In genomic region chr15:12577054-12577696, GRCm38 (mm10) we compare ENCODE assay signal across 9 mouse cellular contexts.
DNase-seq lines count a peak whose midpoint lies in the region; ATAC-seq and TF ChIP-seq lines count a peak whose summit lies in the region.
"Had no signal": no experiment of that assay in that cellular context is flagged by ENCODE, and none has a peak within 500 bp of the region (broad histone marks: within the 10 kb centered on the region; RNA-seq: fewer than 3 reads in every experiment).

No protein-coding gene starts in this region.

- peak; percentile 83 for ATAC-seq in hindbrain, postnatal 0 days

- no peaks in the 10 kb centered on the region for H3K9me3 ChIP-seq in hindbrain, postnatal 0 days (ENCODE audit: low read length)

- H3K27me3 ChIP-seq in hindbrain, postnatal 0 days (ENCODE audit: insufficient read depth, low read length): no peaks in the 10 kb centered on the region
- H3K27me3 ChIP-seq in splenic B cell, adult 2 months (ENCODE audit: control insufficient read depth, insufficient read depth, low read length, poor library complexity, severe bottlenecking): no peaks in the 10 kb centered on the region

- no peak overlapping the region for H3K27ac ChIP-seq in hindbrain, postnatal 0 days

- no peaks in the 10 kb centered on the region for H3K4me1 ChIP-seq in hindbrain, postnatal 0 days (ENCODE audit: insufficient read depth, low read length)

- H3K4me2 ChIP-seq in hindbrain, postnatal 0 days (ENCODE audit: low read depth, low read length): peak overlapping the region; percentile 25

- TF ChIP-seq CTCF in hindbrain, postnatal 0 days (IDR thresholded peaks at IDR 0.05; ENCODE audit: low read depth): peak; percentile 73

- no peak overlapping the region for H3K9ac ChIP-seq in hindbrain, postnatal 0 days (replicated peaks; ENCODE audit: low read length)

- H3K36me3 ChIP-seq in hindbrain, postnatal 0 days (ENCODE audit: insufficient read depth, low read length): no peaks in the 10 kb centered on the region
- no peaks in the 10 kb centered on the region for H3K36me3 ChIP-seq in splenic B cell, adult 2 months (ENCODE audit: control insufficient read depth, insufficient read depth, low read length, poor library complexity, severe bottlenecking)

- H3K4me3 ChIP-seq in hindbrain, postnatal 0 days (ENCODE audit: low read length): no peak overlapping the region
- H3K4me3 ChIP-seq: myocyte had no signal

- peak; percentile 18 for DNase-seq in ovary, postnatal 36 days (ENCODE audit: low spot score)
- DNase-seq in ovary, adult 18-20 months (ENCODE audit: low spot score): no peak
- peak; percentile 69 to 77 for DNase-seq in cerebellum, postnatal 10 days
- DNase-seq in gastrocnemius, postnatal 10 days: peak; percentile 19
- peak; percentile 88 for DNase-seq in hindbrain, postnatal 0 days (ENCODE audit: low spot score)
- peak; percentile 42 to 72 for DNase-seq in layer of hippocampus, postnatal 14 days (ENCODE audit: low spot score in 2 of 2)
- peak; percentile 38 to 63 for DNase-seq in lung, postnatal 4 days
- peak; percentile 37 for DNase-seq in splenic B cell, adult 2 months (ENCODE audit: low read depth, low spot score)

- WGBS in hindbrain, postnatal 0 days: 13% methylated on average over 11 of the region's 11 CpGs
